Mouse (Mus musculus) midbrain, postnatal 0 days (tissue): ENCODE measurements around the gene Mfap5. TPM values are rescaled to one million over a fixed set of nuclear protein-coding genes. Genes with fewer than 3 reads are reported as not detected.

Experiments used
- ATAC-seq: fragments of 200-750 bp; cut with Nextera tagmentation; 2 replicates; pipeline ENCODE4 v1.8.0; 2017; ENCODE audit warnings: moderate number of reproducible peaks, mild to moderate bottlenecking, moderate TSS enrichment, moderate library complexity; ENCODE audit not compliant: low FRiP score
- DNase-seq: peaks from one replicate; pipeline ENCODE4 v3.0.0-alpha.2; 2015; ENCODE audit warnings: low spot score
- H3K27ac ChIP-seq: fragments of 300-500 bp; sonication (generic); 2 replicates; pipeline ENCODE4 v1.5.1; 2014; ENCODE audit warnings: low read depth, mild to moderate bottlenecking, low read length, mixed read lengths
- H3K27me3 ChIP-seq: fragments of 300-500 bp; sonication (generic); 2 replicates; pipeline ENCODE4 v1.6.1; 2014; ENCODE audit warnings: low read length, control low read depth, mixed read lengths; ENCODE audit not compliant: insufficient read depth
- H3K36me3 ChIP-seq: fragments of 300-500 bp; sonication (generic); 2 replicates; pipeline ENCODE4 v1.6.1; 2014; ENCODE audit warnings: low read length, control low read depth, mixed read lengths; ENCODE audit not compliant: insufficient read depth
- H3K4me1 ChIP-seq: fragments of 300-500 bp; sonication (generic); 2 replicates; pipeline ENCODE4 v1.6.1; 2014; ENCODE audit warnings: mild to moderate bottlenecking, control low read depth, antibody characterized with exemption, low read length, mixed read lengths; ENCODE audit not compliant: insufficient read depth
- H3K4me2 ChIP-seq: fragments of 300-500 bp; sonication (generic); 2 replicates; pipeline ENCODE4 v1.6.1; 2014; ENCODE audit warnings: low read depth, mild to moderate bottlenecking, low read length, mixed read lengths; ENCODE audit not compliant: poor library complexity, severe bottlenecking
- H3K4me3 ChIP-seq: fragments of 300-500 bp; sonication (generic); 2 replicates; pipeline ENCODE4 v1.5.1; 2014; ENCODE audit warnings: low read depth, mild to moderate bottlenecking, low read length, moderate library complexity
- H3K9ac ChIP-seq: fragments of 300-500 bp; sonication (generic); replicated peaks from 2 replicates; pipeline ENCODE4 v1.6.1; 2014; ENCODE audit warnings: mild to moderate bottlenecking, low read length, moderate library complexity, mixed read lengths; ENCODE audit not compliant: poor library complexity, severe bottlenecking
- H3K9me3 ChIP-seq: fragments of 300-500 bp; sonication (generic); 2 replicates; pipeline ENCODE4 v1.6.1; 2016; ENCODE audit warnings: low read length, control low read depth
- CTCF ChIP-seq: IDR thresholded peaks from 2 replicates; pipeline ENCODE4 v1.5.1; 2016; ENCODE audit warnings: antibody characterized with exemption, mild to moderate bottlenecking
- WGBS: fragments of 180-500 bp; shearing (Covaris S2); extraction: QIAGEN DNeasy Blood & Tissue Kit; methylation state at CpG from one replicate; pipeline ENCODE4 v1.1.7; 2014; 5-methylcytosine and 5-hydroxymethylcytosine counted together
- polyA plus RNA-seq: library from polyadenylated mRNA; unstranded; fragments of >200 nt; fragmentation: Nextera tagmentation; extraction: Ambion mirVana; gene quantifications from 2 replicates; pipeline ENCODE4 v1.2.1, GENCODE M21; 2015
- total RNA-seq: library from RNA; depleted of rRNA; stranded (reverse); fragments of >200 nt; gene quantifications from 2 replicates; pipeline ENCODE4 v1.2.3, GENCODE M21; 2014

Gene Mfap5
- total and polyA plus RNA-seq, 2 experiments from 2014 or later, result 1.9 to 10.1 TPM

DNA sequence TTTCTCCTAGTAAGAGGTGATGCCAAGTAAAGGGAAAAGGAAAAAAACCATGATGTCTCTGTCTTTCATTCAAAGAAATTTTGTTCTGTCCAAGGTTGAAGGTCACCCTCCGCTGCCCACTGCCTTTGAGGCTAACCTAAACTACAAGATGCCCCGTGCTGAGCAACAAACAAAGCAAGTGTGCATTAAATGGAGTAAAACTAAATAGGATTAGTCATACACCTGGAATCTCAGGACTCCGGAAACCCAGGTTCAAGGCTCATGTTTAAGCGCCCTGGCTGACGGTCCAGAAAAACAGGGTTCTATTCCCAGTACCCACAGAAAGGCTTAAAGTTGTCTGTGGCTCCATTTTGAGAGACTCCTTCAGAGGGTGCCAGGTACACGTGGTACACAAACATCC lies 13.2 kb upstream of the Mfap5 start:
- Histone ChIP-seq H3K4me1 (0 out of 2 replicates have a peak, but pooled peaks cover 3% of the 10 kb centered on the region), H3K27ac (no peak overlapping the region), H3K27me3 (no peaks in the 10 kb centered on the region), H3K4me2 (peak overlapping the region; percentile 55; the same call in 1 of the 2 replicates), H3K36me3 (no peaks in the 10 kb centered on the region), H3K4me3 (no peak overlapping the region), H3K9ac (no peak overlapping the region), H3K9me3 (no peaks in the 10 kb centered on the region)
- DNase-seq (no peak), ATAC-seq (no peak)
- no peak for TF ChIP-seq CTCF
- 19% methylated on average over 6 of the region's 6 CpGs for WGBS

- H3K9ac ChIP-seq, result no peak overlapping the region
- H3K27ac ChIP-seq, result peak overlapping the region; percentile 1; the same call in 1 of the 2 replicates
- ATAC-seq (no peak), DNase-seq (peak; percentile 9)
- H3K4me2 ChIP-seq, result no peak overlapping the region
- 0 out of 2 replicates have a peak, but pooled peaks cover 3% of the 10 kb centered on the region for H3K4me1 ChIP-seq
- no peaks in the 10 kb centered on the region for H3K27me3 ChIP-seq
- no peaks in the 10 kb centered on the region for H3K9me3 ChIP-seq
- TF ChIP-seq CTCF, result no peak
- H3K4me3 ChIP-seq, result no peak overlapping the region
- 27% methylated on average over 6 of the region's 6 CpGs for whole genome bisulfite sequencing
- no peaks in the 10 kb centered on the region for H3K36me3 ChIP-seq
Observed at GRCm38 (mm10) chr6:122493799-122494472, 11.7 kb upstream of the Mfap5 start.

DNA sequence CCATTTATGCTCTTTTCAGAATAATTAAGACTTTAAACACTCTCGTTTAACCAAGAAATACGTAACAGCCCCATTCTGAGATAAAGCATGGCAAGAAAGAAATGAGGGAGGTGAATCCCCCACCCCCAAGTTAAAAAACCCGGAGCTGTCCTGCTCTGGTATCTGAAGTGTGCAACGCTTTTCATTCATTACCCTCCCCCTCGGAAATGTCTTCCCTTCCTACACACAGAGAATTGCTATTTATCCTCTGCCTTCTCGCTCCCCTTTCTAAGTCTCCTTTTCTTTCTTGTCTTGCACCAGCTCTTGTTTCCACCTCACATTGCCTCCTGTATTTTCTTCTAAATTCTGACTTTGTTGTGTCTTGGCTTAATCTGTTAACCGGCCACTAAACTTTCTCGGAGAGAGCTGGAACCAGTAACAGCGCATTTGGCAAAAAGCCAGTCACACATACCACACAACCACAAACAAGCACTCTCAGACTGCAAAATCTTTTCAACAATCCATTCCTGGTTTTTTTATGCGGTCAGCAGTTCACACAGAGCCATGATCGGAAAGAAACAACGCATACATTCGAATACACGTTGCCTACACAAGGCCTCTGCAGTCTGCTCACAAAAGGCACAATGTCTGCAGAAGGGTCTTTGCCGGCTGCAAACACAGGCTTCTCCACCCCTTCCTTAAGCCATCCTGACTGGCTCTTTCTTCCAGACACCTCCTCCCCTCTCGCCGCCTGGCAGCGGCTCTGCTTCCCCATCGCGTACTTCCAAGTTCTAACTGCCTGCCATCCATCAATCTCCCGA lies 10.4 kb upstream of the Mfap5 start:
- Histone ChIP-seq H3K4me3 (no peak overlapping the region), H3K4me1 (0 out of 2 replicates have a peak, but pooled peaks cover 3% of the 10 kb centered on the region), H3K27ac (peak overlapping the region; percentile 28; the same call in 1 of the 2 replicates), H3K9me3 (no peaks in the 10 kb centered on the region), H3K4me2 (peak overlapping the region; percentile 33), H3K9ac (0 out of 2 replicates have a peak overlapping the region, but pooled peaks have one; percentile 29), H3K27me3 (no peaks in the 10 kb centered on the region), H3K36me3 (no peaks in the 10 kb centered on the region)
- TF ChIP-seq CTCF, result no peak
- ATAC-seq (peak; percentile 36; the same call in 1 of the 2 replicates), DNase-seq (peak; percentile 76)
- 13% methylated on average over 21 of the region's 21 CpGs for WGBS

DNA sequence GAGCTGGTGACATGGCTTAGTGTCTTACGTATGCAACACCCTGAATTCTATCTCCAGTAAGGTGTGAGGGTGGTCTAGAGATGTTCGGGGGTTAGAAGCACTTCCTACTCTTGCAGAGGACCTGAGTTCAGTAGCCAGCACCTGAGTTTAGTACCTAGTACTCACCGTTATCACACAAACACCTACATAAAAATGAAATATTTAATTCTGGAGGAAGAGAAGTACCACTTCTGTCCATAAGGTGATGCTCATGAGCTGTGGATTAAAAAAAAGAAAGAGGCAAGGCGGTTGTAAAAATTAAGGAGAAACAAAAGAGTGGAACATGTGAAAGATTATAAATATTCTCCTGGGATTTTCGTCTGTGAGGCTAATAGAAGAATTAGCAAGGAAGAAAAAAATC lies 9.1 kb upstream of the Mfap5 start:
- DNase-seq, result peak; percentile 55
- H3K4me2 ChIP-seq, result no peak overlapping the region
- H3K27me3 ChIP-seq, result no peaks in the 10 kb centered on the region
- H3K4me1 ChIP-seq, result 0 out of 2 replicates have a peak, but pooled peaks cover 3% of the 10 kb centered on the region
- no peak overlapping the region for H3K9ac ChIP-seq
- no peaks in the 10 kb centered on the region for H3K36me3 ChIP-seq
- no peak overlapping the region for H3K4me3 ChIP-seq
- WGBS, result 30% methylated on average over 5 of the region's 5 CpGs
- peak; percentile 87 for TF ChIP-seq CTCF
- no peak overlapping the region for H3K27ac ChIP-seq
- no peaks in the 10 kb centered on the region for H3K9me3 ChIP-seq
- ATAC-seq, result no peak

DNA sequence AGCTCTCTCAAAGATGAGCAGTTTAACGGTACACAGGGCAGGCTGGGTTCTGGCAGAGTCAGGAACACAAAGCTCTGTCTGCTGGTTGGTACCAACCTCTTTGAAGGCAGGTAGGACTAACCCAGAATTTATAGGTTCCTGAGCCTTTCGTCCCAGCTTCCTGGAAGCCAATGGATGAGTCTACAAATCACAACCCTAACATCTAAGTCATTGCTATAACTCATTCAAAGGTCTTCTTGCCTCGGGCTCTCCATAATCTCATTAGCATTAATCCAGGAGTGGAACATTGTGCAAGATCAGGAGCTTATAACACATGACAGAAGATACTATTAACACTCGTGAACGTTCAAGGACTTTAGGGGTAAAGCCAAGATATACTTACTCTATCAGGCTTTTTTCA lies 7.0 kb upstream of the Mfap5 start, which contains the start of gene Rimklb:
TSS of gene Rimklb (minus strand) at position 101 of the 400 bp plus-strand sequence.
- no peak within 1 kb of the TSS for H3K4me3 ChIP-seq
- no peak within 1 kb of the TSS for H3K9ac ChIP-seq
- DNase-seq, result no peak
- ATAC-seq, result no peak
- no peak within 1 kb of the TSS for H3K4me2 ChIP-seq
- no peak for TF ChIP-seq CTCF
- H3K4me1 ChIP-seq, result 0 out of 2 replicates have a peak, but pooled peaks cover 3% of the 10 kb centered on the region
- H3K36me3 ChIP-seq, result no peaks in the 10 kb centered on the region
- no peaks in the 10 kb centered on the region for H3K9me3 ChIP-seq
- H3K27me3 ChIP-seq, result no peaks in the 10 kb centered on the region
- H3K27ac ChIP-seq, result no peak within 1 kb of the TSS
- WGBS, result 56% methylated on average over 5 of the region's 5 CpGs
